Mouse (Mus musculus): Measurements from ENCODE around the gene Mrpl28. TPM values are rescaled to one million over a fixed set of nuclear protein-coding genes. Genes with fewer than 3 reads are reported as not detected.

Gene Mrpl28
- polyA plus RNA-seq, 1 experiment from 2014 or later, result 235 TPM

GRCm38 (mm10) chr17:26138239-26138836 lies 15.0 kb downstream of the Mrpl28 start, which contains the start of gene Axin1:
Axin1 (plus strand) TSS chr17:26138688.
- Histone ChIP-seq H3K4me1 (replicated peaks; ENCODE audit: control insufficient read depth, insufficient read depth, low read length) (peaks cover 20% of the 10 kb centered on the region), H3K9ac (ENCODE audit: low read length) (peak within 1 kb of the TSS; percentile 97), H3K4me2 (ENCODE audit: low read length) (peak within 1 kb of the TSS; percentile 93), H3K9me3 (ENCODE audit: control insufficient read depth, low read length) (no peaks in the 10 kb centered on the region), H3K4me3 (ENCODE audit: low read depth, low read length) (peak within 1 kb of the TSS; percentile 79), H3K27me3 (replicated peaks; ENCODE audit: control insufficient read depth, insufficient read depth, low read length) (no peaks in the 10 kb centered on the region), H3K36me3 (ENCODE audit: control insufficient read depth, insufficient read depth, low read length) (peaks cover 12% of the 10 kb centered on the region), H3K27ac (ENCODE audit: low read depth) (peak within 1 kb of the TSS; percentile 89)
- WGBS, result under 1% methylated on average over 42 of the region's 42 CpGs
- ATAC-seq (replicated peaks; ENCODE audit: low FRiP score, low TSS enrichment, low read depth) (peak; percentile 97), DNase-seq (ENCODE audit: low spot score) (peak; percentile 96)

GRCm38 (mm10) chr17:26138901-26139381 lies 15.6 kb downstream of the Mrpl28 start:
- under 1% methylated on average over 55 of the region's 58 CpGs for WGBS
- ATAC-seq (replicated peaks; ENCODE audit: low FRiP score, low TSS enrichment, low read depth) (peak; percentile 70), DNase-seq (ENCODE audit: low spot score) (no peak)
- peak overlapping the region; percentile 79 for H3K4me3 ChIP-seq (ENCODE audit: low read depth, low read length)
- H3K4me2 ChIP-seq (ENCODE audit: low read length), result peak overlapping the region; percentile 93
- H3K9me3 ChIP-seq (ENCODE audit: control insufficient read depth, low read length), result no peaks in the 10 kb centered on the region
- peaks cover 18% of the 10 kb centered on the region for H3K36me3 ChIP-seq (ENCODE audit: control insufficient read depth, insufficient read depth, low read length)
- no peaks in the 10 kb centered on the region for H3K27me3 ChIP-seq (replicated peaks; ENCODE audit: control insufficient read depth, insufficient read depth, low read length)
- peak overlapping the region; percentile 89 for H3K27ac ChIP-seq (ENCODE audit: low read depth)
- H3K4me1 ChIP-seq (replicated peaks; ENCODE audit: control insufficient read depth, insufficient read depth, low read length), result peaks cover 20% of the 10 kb centered on the region
- peak overlapping the region; percentile 97 for H3K9ac ChIP-seq (ENCODE audit: low read length)

DNA sequence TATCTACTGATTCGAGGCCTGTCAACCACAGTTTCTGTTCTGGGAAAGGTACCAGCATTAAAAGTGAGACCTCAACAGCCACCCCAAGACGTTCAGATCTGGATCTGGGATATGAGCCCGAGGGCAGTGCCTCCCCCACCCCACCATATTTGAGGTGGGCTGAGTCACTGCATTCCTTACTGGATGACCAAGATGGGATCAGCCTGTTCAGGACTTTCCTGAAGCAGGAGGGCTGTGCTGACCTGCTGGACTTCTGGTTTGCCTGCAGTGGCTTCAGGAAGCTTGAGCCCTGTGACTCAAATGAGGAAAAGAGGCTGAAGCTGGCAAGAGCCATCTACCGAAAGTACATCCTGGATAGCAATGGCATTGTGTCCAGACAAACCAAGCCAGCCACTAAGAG lies 19.5 kb downstream of the Mrpl28 start:
- WGBS, result 80% methylated on average over 4 of the region's 4 CpGs
- no peak overlapping the region for H3K27ac ChIP-seq (ENCODE audit: low read depth)

GRCm38 (mm10) chr17:26143386-26143785 lies 20.1 kb downstream of the Mrpl28 start:
- 91% methylated on average over 5 of the region's 5 CpGs for WGBS
- DNase-seq (ENCODE audit: low spot score) (no peak), ATAC-seq (replicated peaks; ENCODE audit: low FRiP score, low TSS enrichment, low read depth) (no peak)
- Histone ChIP-seq H3K27ac (ENCODE audit: low read depth) (no peak overlapping the region), H3K4me3 (ENCODE audit: low read depth, low read length) (no peak overlapping the region), H3K4me2 (ENCODE audit: low read length) (no peak overlapping the region), H3K27me3 (replicated peaks; ENCODE audit: control insufficient read depth, insufficient read depth, low read length) (no peaks in the 10 kb centered on the region), H3K36me3 (ENCODE audit: control insufficient read depth, insufficient read depth, low read length) (peaks cover 43% of the 10 kb centered on the region), H3K9me3 (ENCODE audit: control insufficient read depth, low read length) (no peaks in the 10 kb centered on the region), H3K9ac (ENCODE audit: low read length) (no peak overlapping the region), H3K4me1 (replicated peaks; ENCODE audit: control insufficient read depth, insufficient read depth, low read length) (peaks cover 15% of the 10 kb centered on the region)

More for the DNA sequence above, 19.5 kb downstream of the Mrpl28 start:
- H3K9me3 ChIP-seq (ENCODE audit: control insufficient read depth, low read length), result no peaks in the 10 kb centered on the region
- no peak overlapping the region for H3K4me3 ChIP-seq (ENCODE audit: low read depth, low read length)
- DNase-seq (ENCODE audit: low spot score) (no peak), ATAC-seq (replicated peaks; ENCODE audit: low FRiP score, low TSS enrichment, low read depth) (no peak)
- no peak overlapping the region for H3K9ac ChIP-seq (ENCODE audit: low read length)
- peaks cover 37% of the 10 kb centered on the region for H3K36me3 ChIP-seq (ENCODE audit: control insufficient read depth, insufficient read depth, low read length)
- H3K4me2 ChIP-seq (ENCODE audit: low read length), result no peak overlapping the region
- peaks cover 18% of the 10 kb centered on the region for H3K4me1 ChIP-seq (replicated peaks; ENCODE audit: control insufficient read depth, insufficient read depth, low read length)
- H3K27me3 ChIP-seq (replicated peaks; ENCODE audit: control insufficient read depth, insufficient read depth, low read length), result no peaks in the 10 kb centered on the region

- Histone ChIP-seq H3K27ac (ENCODE audit: low read depth) (no peak overlapping the region), H3K9me3 (ENCODE audit: control insufficient read depth, low read length) (no peaks in the 10 kb centered on the region; the same call in 1 of the 2 replicates), H3K27me3 (replicated peaks; ENCODE audit: control insufficient read depth, insufficient read depth, low read length) (no peaks in the 10 kb centered on the region), H3K4me1 (replicated peaks; ENCODE audit: control insufficient read depth, insufficient read depth, low read length) (no peaks in the 10 kb centered on the region), H3K4me2 (ENCODE audit: low read length) (no peak overlapping the region), H3K36me3 (ENCODE audit: control insufficient read depth, insufficient read depth, low read length) (peaks cover 65% of the 10 kb centered on the region), H3K4me3 (ENCODE audit: low read depth, low read length) (no peak overlapping the region), H3K9ac (ENCODE audit: low read length) (no peak overlapping the region)
- ATAC-seq (replicated peaks; ENCODE audit: low FRiP score, low TSS enrichment, low read depth) (no peak), DNase-seq (ENCODE audit: low spot score) (no peak)
- 85% methylated on average over 2 of the region's 2 CpGs for WGBS
Measured at GRCm38 (mm10) chr17:26149056-26149455, 25.8 kb downstream of the Mrpl28 start.

- WGBS, result 93% methylated on average over 2 of the region's 2 CpGs
- Histone ChIP-seq H3K27ac (ENCODE audit: low read depth) (no peak overlapping the region), H3K36me3 (ENCODE audit: control insufficient read depth, insufficient read depth, low read length) (peaks cover 63% of the 10 kb centered on the region), H3K27me3 (replicated peaks; ENCODE audit: control insufficient read depth, insufficient read depth, low read length) (no peaks in the 10 kb centered on the region), H3K4me2 (ENCODE audit: low read length) (no peak overlapping the region), H3K4me3 (ENCODE audit: low read depth, low read length) (no peak overlapping the region), H3K9me3 (ENCODE audit: control insufficient read depth, low read length) (no peaks in the 10 kb centered on the region; the same call in 1 of the 2 replicates), H3K4me1 (replicated peaks; ENCODE audit: control insufficient read depth, insufficient read depth, low read length) (no peaks in the 10 kb centered on the region), H3K9ac (ENCODE audit: low read length) (no peak overlapping the region)
- ATAC-seq (replicated peaks; ENCODE audit: low FRiP score, low TSS enrichment, low read depth), result no peak
- no peak for DNase-seq (ENCODE audit: low spot score)
Measured at GRCm38 (mm10) chr17:26151886-26152630, 28.8 kb downstream of the Mrpl28 start.

DNA sequence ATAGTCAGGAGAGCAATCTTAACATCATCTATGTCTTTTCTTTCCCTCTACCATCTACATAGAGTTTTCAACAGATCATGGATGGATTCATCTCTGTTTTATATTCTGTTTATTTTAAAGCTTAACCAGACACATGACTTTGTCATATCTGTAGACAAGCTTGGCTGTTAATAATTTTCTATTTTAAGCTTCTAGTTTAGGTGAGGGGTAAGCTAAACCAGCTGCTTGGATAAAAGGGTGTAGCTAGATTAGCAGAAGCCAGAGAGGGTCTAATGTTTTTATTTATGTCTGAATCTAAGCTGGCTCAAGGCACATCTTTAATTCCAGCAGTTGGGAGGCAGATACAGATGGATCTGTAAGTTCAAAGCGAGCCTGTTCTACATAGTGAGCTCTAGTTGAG lies 39.4 kb downstream of the Mrpl28 start:
- no peaks in the 10 kb centered on the region for H3K27me3 ChIP-seq (replicated peaks; ENCODE audit: control insufficient read depth, insufficient read depth, low read length)
- WGBS, result 81% methylated on average over 1 of the region's 1 CpGs

GRCm38 (mm10) chr17:26168039-26168438 lies 44.7 kb downstream of the Mrpl28 start:
- H3K4me3 ChIP-seq (ENCODE audit: low read depth, low read length), result no peak overlapping the region
- no peak for DNase-seq (ENCODE audit: low spot score)
- ATAC-seq (replicated peaks; ENCODE audit: low FRiP score, low TSS enrichment, low read depth), result no peak
- H3K27me3 ChIP-seq (replicated peaks; ENCODE audit: control insufficient read depth, insufficient read depth, low read length), result no peaks in the 10 kb centered on the region
- no peak overlapping the region for H3K9ac ChIP-seq (ENCODE audit: low read length)
- no peak overlapping the region for H3K4me2 ChIP-seq (ENCODE audit: low read length)
- H3K36me3 ChIP-seq (ENCODE audit: control insufficient read depth, insufficient read depth, low read length), result 0 out of 2 replicates have a peak, but pooled peaks cover 5% of the 10 kb centered on the region
- H3K4me1 ChIP-seq (replicated peaks; ENCODE audit: control insufficient read depth, insufficient read depth, low read length), result no peaks in the 10 kb centered on the region
- no peaks in the 10 kb centered on the region for H3K9me3 ChIP-seq (ENCODE audit: control insufficient read depth, low read length)
- H3K27ac ChIP-seq (ENCODE audit: low read depth), result no peak overlapping the region
- 89% methylated on average over 2 of the region's 2 CpGs for WGBS

More for the DNA sequence above, 39.4 kb downstream of the Mrpl28 start:
- Histone ChIP-seq H3K4me2 (ENCODE audit: low read length) (no peak overlapping the region), H3K4me1 (replicated peaks; ENCODE audit: control insufficient read depth, insufficient read depth, low read length) (no peaks in the 10 kb centered on the region), H3K4me3 (ENCODE audit: low read depth, low read length) (no peak overlapping the region), H3K9me3 (ENCODE audit: control insufficient read depth, low read length) (no peaks in the 10 kb centered on the region), H3K27ac (ENCODE audit: low read depth) (no peak overlapping the region), H3K9ac (ENCODE audit: low read length) (no peak overlapping the region), H3K36me3 (ENCODE audit: control insufficient read depth, insufficient read depth, low read length) (0 out of 2 replicates have a peak, but pooled peaks cover 5% of the 10 kb centered on the region)
- no peak for DNase-seq (ENCODE audit: low spot score)
- no peak for ATAC-seq (replicated peaks; ENCODE audit: low FRiP score, low TSS enrichment, low read depth)
